Mouse (Mus musculus) midbrain, embryonic 10.5 days (tissue): Measurements from ENCODE around the gene Crtc1. TPM values are rescaled to one million over a fixed set of nuclear protein-coding genes. Genes with fewer than 3 reads are reported as not detected.

Experiments used
- DNase-seq: peaks from one replicate; pipeline ENCODE4 v3.0.0-alpha.2; 2017; ENCODE audit warnings: low spot score
- H3K27ac ChIP-seq: fragments of 300-500 bp; sonication (generic); replicated peaks from 2 replicates; pipeline ENCODE4 v1.5.1; 2016; ENCODE audit warnings: mild to moderate bottlenecking
- H3K27me3 ChIP-seq: fragments of 300-500 bp; sonication (generic); 2 replicates; pipeline ENCODE4 v1.6.1; 2016; ENCODE audit warnings: low read depth, mild to moderate bottlenecking; ENCODE audit not compliant: poor library complexity, severe bottlenecking
- H3K36me3 ChIP-seq: fragments of 300-500 bp; sonication (generic); 2 replicates; pipeline ENCODE4 v1.6.1; 2016; ENCODE audit warnings: mild to moderate bottlenecking, moderate library complexity
- H3K4me1 ChIP-seq: fragments of 300-500 bp; sonication (generic); 2 replicates; pipeline ENCODE4 v1.6.1; 2016
- H3K4me3 ChIP-seq: fragments of 300-500 bp; sonication (generic); 2 replicates; pipeline ENCODE4 v1.5.1; 2016; ENCODE audit warnings: mild to moderate bottlenecking, moderate library complexity
- H3K9me3 ChIP-seq: fragments of 300-500 bp; sonication (generic); replicated peaks from 2 replicates; pipeline ENCODE4 v1.6.1; 2016; ENCODE audit warnings: mild to moderate bottlenecking
- WGBS: fragments of 180-500 bp; shearing (Covaris S2); methylation state at CpG from one replicate; pipeline ENCODE4 v1.1.7; 2016; 5-methylcytosine and 5-hydroxymethylcytosine counted together
- polyA plus RNA-seq: library from polyadenylated mRNA; unstranded; fragments of >200 nt; fragmentation: Nextera tagmentation; extraction: Ambion mirVana; gene quantifications from 2 replicates; pipeline ENCODE4 v1.2.1, GENCODE M21; 2016

The Crtc1 gene
- polyA plus RNA-seq, 1 experiment from 2014 or later: 12.9 TPM

GRCm38 (mm10) chr8:70459636-70460035, 20.3 kb upstream of the Crtc1 start:
- DNase-seq: no peak
- peaks cover 7% of the 10 kb centered on the region for H3K4me1 ChIP-seq
- no peak overlapping the region for H3K27ac ChIP-seq
- H3K9me3 ChIP-seq: no peaks in the 10 kb centered on the region; the same call in 1 of the 2 replicates
- 95% methylated on average over 2 of the region's 2 CpGs for WGBS
- peaks cover 12% of the 10 kb centered on the region; the same call in 1 of the 2 replicates for H3K36me3 ChIP-seq
- H3K4me3 ChIP-seq: no peak overlapping the region
- no peaks in the 10 kb centered on the region for H3K27me3 ChIP-seq

- H3K27ac ChIP-seq: no peak overlapping the region
- peaks cover 12% of the 10 kb centered on the region; the same call in 1 of the 2 replicates for H3K36me3 ChIP-seq
- WGBS: 84% methylated on average over 3 of the region's 3 CpGs
- peaks cover 4% of the 10 kb centered on the region for H3K4me1 ChIP-seq
- H3K9me3 ChIP-seq: no peaks in the 10 kb centered on the region; the same call in 1 of the 2 replicates
- DNase-seq: no peak
- peaks cover 2% of the 10 kb centered on the region for H3K27me3 ChIP-seq
- no peak overlapping the region for H3K4me3 ChIP-seq
These were observed 19.1 kb upstream of the Crtc1 start for GRCm38 (mm10) chr8:70458462-70458861.

- Histone ChIP-seq H3K9me3 (no peaks in the 10 kb centered on the region; the same call in 1 of the 2 replicates), H3K36me3 (peaks cover 12% of the 10 kb centered on the region), H3K4me3 (no peak overlapping the region), H3K4me1 (no peaks in the 10 kb centered on the region), H3K27ac (no peak overlapping the region), H3K27me3 (peaks cover 8% of the 10 kb centered on the region)
- 90% methylated on average over 6 of the region's 6 CpGs for WGBS
- DNase-seq: no peak
These were observed 18.5 kb upstream of the Crtc1 start for GRCm38 (mm10) chr8:70457882-70458281.

- no peaks in the 10 kb centered on the region; the same call in 1 of the 2 replicates for H3K9me3 ChIP-seq
- peaks cover 1% of the 10 kb centered on the region; the same call in 1 of the 2 replicates for H3K4me1 ChIP-seq
- peaks cover 21% of the 10 kb centered on the region for H3K36me3 ChIP-seq
- WGBS: 94% methylated on average over 1 of the region's 1 CpGs
- H3K27ac ChIP-seq: no peak overlapping the region
- no peak overlapping the region for H3K4me3 ChIP-seq
- peaks cover 17% of the 10 kb centered on the region for H3K27me3 ChIP-seq
- DNase-seq: no peak
These were observed 17.6 kb upstream of the Crtc1 start for GRCm38 (mm10) chr8:70456996-70457395.

GRCm38 (mm10) chr8:70453852-70454251, 14.5 kb upstream of the Crtc1 start:
- H3K36me3 ChIP-seq: peaks cover 34% of the 10 kb centered on the region
- H3K4me3 ChIP-seq: no peak overlapping the region
- peaks cover 34% of the 10 kb centered on the region for H3K27me3 ChIP-seq
- H3K4me1 ChIP-seq: peaks cover 6% of the 10 kb centered on the region; the same call in 1 of the 2 replicates
- DNase-seq: no peak
- H3K27ac ChIP-seq: no peak overlapping the region
- 91% methylated on average over 5 of the region's 5 CpGs for WGBS
- H3K9me3 ChIP-seq: no peaks in the 10 kb centered on the region

- H3K36me3 ChIP-seq: peaks cover 34% of the 10 kb centered on the region
- no peak for DNase-seq
- 0 out of 2 replicates have a peak overlapping the region, but pooled peaks have one; percentile 6 for H3K27ac ChIP-seq
- peaks cover 6% of the 10 kb centered on the region; the same call in 1 of the 2 replicates for H3K4me1 ChIP-seq
- H3K4me3 ChIP-seq: no peak overlapping the region
- peaks cover 34% of the 10 kb centered on the region for H3K27me3 ChIP-seq
- no peaks in the 10 kb centered on the region for H3K9me3 ChIP-seq
- WGBS: 59% methylated on average over 52 of the region's 52 CpGs
These were observed 13.0 kb upstream of the Crtc1 start for GRCm38 (mm10) chr8:70452196-70452966.

- WGBS: 78% methylated on average over 19 of the region's 19 CpGs
- Histone ChIP-seq H3K36me3 (peaks cover 34% of the 10 kb centered on the region), H3K4me3 (no peak overlapping the region), H3K4me1 (peaks cover 6% of the 10 kb centered on the region; the same call in 1 of the 2 replicates), H3K27me3 (peaks cover 25% of the 10 kb centered on the region), H3K27ac (no peak overlapping the region), H3K9me3 (no peaks in the 10 kb centered on the region)
- no peak for DNase-seq
These were observed 8.5 kb upstream of the Crtc1 start for GRCm38 (mm10) chr8:70447639-70448420.

GRCm38 (mm10) chr8:70445988-70446387, 6.6 kb upstream of the Crtc1 start:
- Histone ChIP-seq H3K9me3 (no peaks in the 10 kb centered on the region), H3K4me1 (no peaks in the 10 kb centered on the region), H3K27me3 (peaks cover 7% of the 10 kb centered on the region; the same call in 1 of the 2 replicates), H3K27ac (no peak overlapping the region), H3K36me3 (peaks cover 15% of the 10 kb centered on the region), H3K4me3 (no peak overlapping the region)
- 78% methylated on average over 1 of the region's 1 CpGs for WGBS
- DNase-seq: no peak

GRCm38 (mm10) chr8:70443326-70443725, 3.9 kb upstream of the Crtc1 start:
- Histone ChIP-seq H3K4me1 (peaks cover 18% of the 10 kb centered on the region), H3K9me3 (no peaks in the 10 kb centered on the region), H3K4me3 (no peak overlapping the region), H3K27ac (no peak overlapping the region), H3K36me3 (no peaks in the 10 kb centered on the region), H3K27me3 (no peaks in the 10 kb centered on the region)
- 86% methylated on average over 4 of the region's 4 CpGs for WGBS
- no peak for DNase-seq

- H3K9me3 ChIP-seq: no peaks in the 10 kb centered on the region
- 66% methylated on average over 3 of the region's 3 CpGs for WGBS
These were observed 2.2 kb upstream of the Crtc1 start for GRCm38 (mm10) chr8:70441565-70441964.

GRCm38 (mm10) chr8:70440246-70440645, 867 bp upstream of the Crtc1 start:
- Histone ChIP-seq H3K27me3 (no peaks in the 10 kb centered on the region), H3K4me1 (peaks cover 23% of the 10 kb centered on the region), H3K9me3 (no peaks in the 10 kb centered on the region), H3K36me3 (no peaks in the 10 kb centered on the region), H3K27ac (peak overlapping the region; percentile 96), H3K4me3 (peak overlapping the region; percentile 82)
- DNase-seq: no peak
- WGBS: 44% methylated on average over 3 of the region's 3 CpGs

More at GRCm38 (mm10) chr8:70441565-70441964, 2.2 kb upstream of the Crtc1 start:
- H3K27ac ChIP-seq: no peak overlapping the region
- no peak for DNase-seq
- H3K4me1 ChIP-seq: peaks cover 23% of the 10 kb centered on the region
- no peak overlapping the region for H3K4me3 ChIP-seq
- no peaks in the 10 kb centered on the region for H3K36me3 ChIP-seq
- no peaks in the 10 kb centered on the region for H3K27me3 ChIP-seq

- Histone ChIP-seq H3K9me3 (no peaks in the 10 kb centered on the region), H3K36me3 (no peaks in the 10 kb centered on the region), H3K4me1 (peaks cover 24% of the 10 kb centered on the region), H3K27ac (peak overlapping the region; percentile 96), H3K4me3 (peak overlapping the region; percentile 82), H3K27me3 (no peaks in the 10 kb centered on the region)
- 0% methylated on average over 7 of the region's 7 CpGs for WGBS
- DNase-seq: no peak
These were observed 435 bp upstream of the Crtc1 start for GRCm38 (mm10) chr8:70439848-70440179.

- DNase-seq: no peak
- 95% methylated on average over 2 of the region's 2 CpGs for WGBS
These were observed 956 bp downstream of the Crtc1 start for GRCm38 (mm10) chr8:70438423-70438822.

More at GRCm38 (mm10) chr8:70438423-70438822, 956 bp downstream of the Crtc1 start:
- no peaks in the 10 kb centered on the region for H3K36me3 ChIP-seq
- H3K27ac ChIP-seq: no peak overlapping the region
- no peaks in the 10 kb centered on the region for H3K9me3 ChIP-seq
- peaks cover 26% of the 10 kb centered on the region for H3K4me1 ChIP-seq
- no peaks in the 10 kb centered on the region for H3K27me3 ChIP-seq
- H3K4me3 ChIP-seq: peak overlapping the region; percentile 82
